15 mouse cellular contexts compared by ENCODE assay signal in genomic region chr16:40504262-40504960, GRCm38 (mm10).
DNase-seq lines count a peak whose midpoint lies in the region; ATAC-seq lines count a peak whose summit lies in the region.
"Had no signal": no experiment of that assay in that cellular context is flagged by ENCODE, and none has a peak within 500 bp of the region (broad histone marks: within the 10 kb centered on the region; RNA-seq: fewer than 3 reads in every experiment).

No protein-coding gene starts in this region.

- no peak overlapping the region for H3K4me3 ChIP-seq in forebrain, embryonic 12.5 days (replicated peaks)
- no peak overlapping the region for H3K4me3 ChIP-seq in midbrain, embryonic 14.5 days (replicated peaks; ENCODE audit: low read depth, low read length)
- H3K4me3 ChIP-seq: embryonic facial prominence, embryonic 15.5 days had no signal

- WGBS in forebrain, embryonic 12.5 days: 40% methylated on average over 3 of the region's 3 CpGs
- WGBS in midbrain, embryonic 14.5 days: 22% methylated on average over 3 of the region's 3 CpGs

- no peaks in the 10 kb centered on the region for H3K9me3 ChIP-seq in forebrain, embryonic 12.5 days
- no peaks in the 10 kb centered on the region for H3K9me3 ChIP-seq in midbrain, embryonic 14.5 days (ENCODE audit: control insufficient read depth, low read length)
- H3K9me3 ChIP-seq: embryonic facial prominence, embryonic 15.5 days; G1E had no signal

- 0 out of 2 replicates have a peak overlapping the region, but pooled peaks have one; percentile 46 for H3K27ac ChIP-seq in forebrain, embryonic 12.5 days
- no peak overlapping the region for H3K27ac ChIP-seq in midbrain, embryonic 14.5 days (replicated peaks; ENCODE audit: low read depth, low read length)
- H3K27ac ChIP-seq: embryonic facial prominence, embryonic 15.5 days; kidney, postnatal 0 days; liver, embryonic 14.5 days had no signal

- DNase-seq in layer of hippocampus, adult 11-12 months (ENCODE audit: low spot score): peak; percentile 12
- DNase-seq in layer of hippocampus, postnatal 25 days (ENCODE audit: extremely low spot score in 1 of 2, low spot score in 1 of 2): no peak
- peak; percentile 19 to 57 for DNase-seq in layer of hippocampus, adult 18-20 months (ENCODE audit: low spot score in 2 of 2)
- DNase-seq in midbrain, embryonic 14.5 days: peak; percentile 48
- no peak for DNase-seq in testis, postnatal 10 days (ENCODE audit: low spot score)
- no peak for DNase-seq in thymus, adult 18-20 months
- DNase-seq in adipocyte (ENCODE audit: low spot score): no peak
- DNase-seq: cerebellum, postnatal 25 days; heart, postnatal 4 days; spleen, adult 18-20 months had no signal

- peak; percentile 88 for ATAC-seq in forebrain, embryonic 12.5 days (ENCODE audit: low FRiP score)
- peak; percentile 66; the same call in 1 of the 2 replicates for ATAC-seq in midbrain, embryonic 14.5 days (ENCODE audit: low FRiP score, low TSS enrichment)

- H3K9ac ChIP-seq in forebrain, embryonic 12.5 days: no peak overlapping the region
- H3K9ac ChIP-seq in midbrain, embryonic 14.5 days (replicated peaks; ENCODE audit: low read length): no peak overlapping the region
- H3K9ac ChIP-seq: embryonic facial prominence, embryonic 15.5 days; liver, embryonic 14.5 days had no signal

- H3K27me3 ChIP-seq in forebrain, embryonic 12.5 days: no peaks in the 10 kb centered on the region
- H3K27me3 ChIP-seq in midbrain, embryonic 14.5 days (ENCODE audit: control insufficient read depth, insufficient read depth, low read length): no peaks in the 10 kb centered on the region
- H3K27me3 ChIP-seq: embryonic facial prominence, embryonic 15.5 days had no signal

- peaks cover 7% of the 10 kb centered on the region; the same call in 1 of the 2 replicates for H3K4me1 ChIP-seq in forebrain, embryonic 12.5 days
- H3K4me1 ChIP-seq in midbrain, embryonic 14.5 days (ENCODE audit: control insufficient read depth, insufficient read depth, low read length): peaks cover 9% of the 10 kb centered on the region
- H3K4me1 ChIP-seq: embryonic facial prominence, embryonic 15.5 days had no signal

- no peak overlapping the region for H3K4me2 ChIP-seq in forebrain, embryonic 12.5 days
- no peak overlapping the region for H3K4me2 ChIP-seq in midbrain, embryonic 14.5 days (ENCODE audit: low read length)
- H3K4me2 ChIP-seq: embryonic facial prominence, embryonic 15.5 days had no signal

- H3K36me3 ChIP-seq in forebrain, embryonic 12.5 days (replicated peaks): no peaks in the 10 kb centered on the region
- H3K36me3 ChIP-seq in midbrain, embryonic 14.5 days (ENCODE audit: control insufficient read depth, insufficient read depth, low read length): no peaks in the 10 kb centered on the region
- H3K36me3 ChIP-seq: embryonic facial prominence, embryonic 15.5 days; G1E had no signal

Comparison
In these comparisons a context has a peak if more than half of its experiments do, and no peak if none do; other contexts are left out.
1. DNase-seq: peak in layer of hippocampus, adult 11-12 months (single experiment), layer of hippocampus, adult 18-20 months (2 of 2) and midbrain, embryonic 14.5 days (single experiment); none in layer of hippocampus, postnatal 25 days (0 of 2), testis, postnatal 10 days (single experiment), thymus, adult 18-20 months (0 of 2) and adipocyte (single experiment).